Mouse (Mus musculus): ENCODE data around the gene Fnd3c2.
"Not testable (repeated sequence)": the region's sequence is repeated elsewhere in the genome, so short reads cannot be mapped to it uniquely, and the experiment has no call there.

Gene Fnd3c2

DNA sequence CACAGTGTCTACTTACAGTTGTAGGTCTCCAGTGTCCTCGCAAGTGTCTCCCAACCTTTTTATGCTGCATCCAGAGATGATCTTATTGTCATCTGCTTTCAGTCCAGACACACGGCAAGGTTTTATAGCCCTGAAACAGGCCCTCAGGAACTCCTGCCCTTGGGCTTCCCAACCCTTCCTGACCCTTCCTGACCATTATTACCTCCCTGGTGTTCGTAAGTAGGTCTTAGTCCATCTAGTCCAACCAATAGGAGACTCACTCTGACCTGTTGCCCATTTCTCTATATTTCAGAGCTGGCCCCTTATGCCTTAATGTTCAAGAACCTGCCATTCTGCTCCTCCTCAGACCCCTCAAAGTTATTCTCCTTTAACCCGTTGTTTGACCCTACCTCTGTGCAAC is at the start of gene Fnd3c2:
Fnd3c2 (minus strand) TSS at position 101 of the 400 bp plus-strand sequence.
- DNase-seq (ENCODE audit: low read depth, low spot score) = no peak

DNA sequence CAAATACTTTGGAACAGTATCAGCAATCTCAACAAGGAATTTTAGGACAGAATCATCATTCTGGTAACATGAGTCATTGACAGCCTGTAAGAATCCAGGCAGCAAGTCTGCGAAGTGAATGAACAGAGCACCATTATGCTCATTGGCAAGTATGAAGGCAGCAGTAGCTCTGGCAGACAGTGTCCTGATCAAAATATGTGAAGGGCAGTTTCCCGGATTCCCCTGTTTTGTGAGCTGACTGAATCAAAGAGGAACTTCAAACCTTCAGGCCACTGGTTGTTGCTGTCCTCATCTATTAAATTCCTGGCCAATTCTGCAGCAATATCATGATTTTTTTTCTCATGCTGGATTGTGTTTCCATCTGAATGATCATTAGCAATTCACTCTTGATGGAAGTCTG is 29.3 kb upstream of the Fnd3c2 start:
- DNase-seq (ENCODE audit: low read depth, low spot score) = no peak

DNA sequence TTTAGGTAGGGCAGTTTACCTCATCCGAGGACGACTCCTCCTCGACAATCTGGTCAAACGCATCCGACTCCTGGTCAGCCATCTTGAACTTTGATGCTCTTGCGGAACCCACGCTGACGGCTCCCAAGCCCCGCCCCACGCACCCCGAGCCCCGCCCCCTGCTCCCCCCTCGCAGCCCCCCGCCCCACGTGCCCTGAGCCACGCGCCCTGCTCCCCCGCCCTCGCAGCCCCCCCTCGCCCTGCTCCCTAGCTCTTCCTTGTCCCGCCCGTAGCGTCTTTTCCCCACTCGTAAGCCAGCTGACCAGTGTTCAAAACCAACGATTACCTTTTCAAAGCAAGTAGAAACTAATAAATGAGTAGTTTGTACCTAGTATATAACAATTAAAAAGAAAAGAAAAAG is 34.1 kb downstream of the Fnd3c2 start, which contains the start of gene Taf9b:
Taf9b (minus strand) TSS at position 101 of the 400 bp plus-strand sequence.
- DNase-seq (ENCODE audit: low read depth, low spot score) = no peak

DNA sequence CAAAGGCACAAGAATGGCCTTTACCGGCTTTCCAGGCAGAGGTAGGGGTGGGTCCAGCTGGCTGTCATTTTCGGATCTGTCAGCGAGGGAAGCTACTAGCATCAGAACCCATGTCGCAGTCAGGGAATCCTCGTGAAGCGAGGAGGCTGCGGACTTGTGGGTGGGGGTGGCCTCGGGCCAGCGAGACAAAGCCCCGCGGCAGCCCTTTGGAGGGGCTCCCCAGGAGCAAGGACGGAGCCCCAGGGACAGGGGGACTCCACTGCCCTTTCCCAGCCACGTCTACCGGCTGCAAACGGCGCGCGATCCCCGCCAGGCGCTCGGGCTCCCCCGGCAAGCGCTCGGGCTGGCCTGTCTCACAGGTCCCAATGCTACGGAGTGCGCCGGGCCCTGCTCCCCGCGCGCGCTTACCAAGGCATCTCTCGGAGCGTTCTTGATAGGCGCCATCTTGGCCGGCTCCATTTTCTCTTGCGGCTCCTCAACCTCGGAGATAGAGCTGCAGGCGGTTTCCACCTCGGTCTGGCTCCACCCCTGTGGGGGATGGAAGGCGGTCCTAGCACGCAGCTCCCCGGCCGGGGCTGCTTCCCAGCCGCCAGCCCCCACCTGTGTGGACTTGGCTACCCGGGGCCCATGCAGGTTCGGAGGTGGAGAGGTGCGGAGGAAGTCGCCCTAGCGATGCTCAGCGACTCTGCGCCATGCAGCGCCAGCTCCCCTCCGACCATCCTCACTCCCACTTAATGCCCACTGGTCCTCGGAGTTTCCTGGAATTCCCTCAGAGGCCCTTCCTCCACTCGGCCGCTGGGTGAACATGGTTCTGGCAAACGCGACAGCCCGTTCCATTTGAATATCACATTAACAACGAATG is 35.8 kb downstream of the Fnd3c2 start:
- peak; percentile 51 for DNase-seq (ENCODE audit: low read depth, low spot score)

DNA sequence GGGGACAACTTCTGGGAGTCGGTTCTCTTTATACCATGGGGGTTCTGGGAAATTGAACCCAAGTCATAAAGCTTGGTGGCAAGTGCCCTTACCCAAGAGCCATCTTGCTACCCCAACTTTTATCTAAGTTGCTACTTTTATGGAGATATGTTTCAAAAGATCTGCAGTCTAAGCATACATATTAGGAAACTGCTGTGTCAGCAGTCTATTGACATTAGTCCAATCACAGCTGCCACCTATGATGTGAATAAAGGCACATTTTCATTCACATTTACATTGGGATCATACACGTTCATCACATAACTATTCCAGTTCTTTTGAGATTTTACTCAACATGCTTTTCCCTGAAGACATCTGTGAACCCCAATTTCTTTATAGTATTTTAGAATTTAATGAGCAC is 46.1 kb downstream of the Fnd3c2 start:
- no peak for DNase-seq (ENCODE audit: low read depth, low spot score)

DNA sequence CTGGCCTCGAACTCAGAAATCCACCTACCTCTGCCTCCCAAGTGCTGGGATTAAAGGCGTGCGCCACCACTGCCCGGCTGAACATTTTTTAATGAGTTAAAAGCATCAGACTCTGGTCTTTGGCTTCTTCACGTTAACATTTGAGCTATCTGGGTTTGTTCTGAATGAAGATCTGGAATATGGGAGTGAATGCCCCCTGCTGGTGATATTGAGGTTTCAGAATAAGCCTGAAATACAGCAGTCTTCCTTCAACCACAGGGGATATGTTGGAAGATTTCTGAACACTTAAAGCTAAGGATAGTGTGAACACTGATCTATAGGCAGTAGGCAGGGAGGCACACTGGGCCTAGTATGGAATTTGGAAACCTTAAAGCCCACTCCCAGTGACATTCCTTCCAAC is 56.3 kb downstream of the Fnd3c2 start:
- DNase-seq (ENCODE audit: low read depth, low spot score) = no peak

DNA sequence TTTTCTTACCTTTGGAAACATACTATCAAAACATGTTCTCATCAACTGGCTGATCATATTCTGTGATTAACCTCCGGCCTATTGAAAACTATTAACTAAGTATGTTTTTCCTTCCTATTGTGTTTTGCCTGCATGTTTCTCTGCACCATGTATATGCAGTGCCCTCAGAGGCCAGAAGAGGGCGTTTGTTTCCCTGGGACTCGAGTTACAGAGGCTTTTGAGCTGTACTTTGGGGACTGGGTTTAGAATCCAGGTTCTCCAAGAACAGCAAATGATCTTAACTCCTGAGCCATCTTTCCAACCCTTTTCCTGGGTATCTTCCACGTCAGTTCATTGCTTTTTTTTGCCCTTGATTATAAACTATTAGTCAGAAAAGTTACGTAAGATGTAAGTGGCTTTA is 57.9 kb downstream of the Fnd3c2 start:
- DNase-seq (ENCODE audit: low read depth, low spot score) = no peak

DNA sequence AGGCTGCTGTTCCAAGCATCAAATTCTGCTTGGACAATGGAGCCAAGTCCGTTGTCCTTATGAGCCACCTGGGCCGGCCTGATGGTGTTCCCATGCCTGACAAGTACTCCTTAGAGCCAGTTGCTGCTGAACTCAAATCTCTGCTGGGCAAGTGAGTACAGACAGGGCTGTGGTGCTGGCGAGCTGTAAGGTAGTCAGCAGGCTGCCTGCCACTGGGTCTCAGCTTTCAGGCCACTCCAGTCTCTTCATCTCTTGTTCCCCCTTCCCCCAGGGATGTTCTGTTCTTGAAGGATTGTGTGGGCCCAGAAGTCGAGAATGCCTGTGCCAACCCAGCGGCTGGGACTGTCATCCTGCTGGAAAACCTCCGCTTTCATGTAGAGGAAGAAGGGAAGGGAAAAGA is 60.8 kb downstream of the Fnd3c2 start:
- not testable (repeated sequence) for DNase-seq (ENCODE audit: low read depth, low spot score)

DNA sequence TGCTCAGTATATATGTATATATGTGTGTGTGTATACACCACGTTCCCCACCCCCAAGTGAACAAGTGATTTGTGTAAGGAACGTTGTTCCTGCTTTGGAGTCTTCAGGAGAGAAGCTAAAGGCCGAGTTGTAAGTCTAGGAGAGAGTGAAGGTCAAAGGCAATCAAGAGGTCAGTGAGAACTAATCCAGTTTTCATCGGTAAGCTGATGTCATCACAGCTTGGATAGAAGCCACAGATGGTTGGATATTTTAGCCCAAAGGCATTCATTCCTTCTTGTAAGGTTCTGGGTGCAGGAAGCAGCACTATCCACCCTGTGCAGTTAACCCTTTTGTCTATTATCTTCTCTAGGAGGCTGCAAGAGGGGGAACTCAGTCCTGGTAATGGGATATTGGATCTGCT is 65.1 kb downstream of the Fnd3c2 start:
- DNase-seq (ENCODE audit: low read depth, low spot score) = no peak

DNA sequence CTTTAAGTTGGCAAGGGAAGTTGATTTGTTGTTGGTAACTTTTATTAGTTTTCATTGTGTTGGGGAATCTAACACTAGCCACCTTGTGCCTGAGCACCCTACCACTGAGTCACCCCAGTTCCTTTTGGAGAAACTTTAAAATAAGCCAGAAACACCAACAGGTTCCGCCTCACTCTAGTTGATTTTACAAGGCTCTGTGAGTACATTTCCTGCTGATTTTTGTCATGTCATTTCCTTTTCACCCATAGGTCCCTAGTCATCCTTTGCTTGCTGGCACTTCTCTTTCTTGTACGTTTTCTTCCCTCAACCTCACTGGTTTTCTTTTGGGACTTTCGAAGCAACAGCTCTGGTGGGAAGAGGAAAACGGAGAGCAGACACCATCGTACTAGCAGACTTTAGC is 65.8 kb downstream of the Fnd3c2 start:
- DNase-seq (ENCODE audit: low read depth, low spot score) = no peak

DNA sequence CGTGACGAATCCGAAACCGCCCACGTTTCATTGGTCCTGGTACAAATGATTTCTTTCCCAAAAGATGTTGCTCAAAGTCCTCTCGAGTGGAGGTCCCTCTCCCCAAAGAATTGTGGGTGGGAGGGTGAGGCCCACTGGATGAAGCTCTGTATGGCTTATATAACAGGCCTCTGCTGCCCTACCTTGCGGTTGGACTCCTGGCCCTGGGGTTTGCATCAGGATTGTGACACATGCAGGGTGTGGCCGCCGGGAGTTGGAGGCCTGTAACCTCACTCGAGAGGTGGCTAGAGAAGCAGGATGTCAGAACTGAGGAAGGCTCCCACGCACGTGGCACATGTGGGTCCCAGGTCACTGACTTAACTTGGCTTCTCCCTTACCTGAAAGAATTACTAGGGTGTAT is 67.4 kb downstream of the Fnd3c2 start:
- DNase-seq (ENCODE audit: low read depth, low spot score) = no peak

DNA sequence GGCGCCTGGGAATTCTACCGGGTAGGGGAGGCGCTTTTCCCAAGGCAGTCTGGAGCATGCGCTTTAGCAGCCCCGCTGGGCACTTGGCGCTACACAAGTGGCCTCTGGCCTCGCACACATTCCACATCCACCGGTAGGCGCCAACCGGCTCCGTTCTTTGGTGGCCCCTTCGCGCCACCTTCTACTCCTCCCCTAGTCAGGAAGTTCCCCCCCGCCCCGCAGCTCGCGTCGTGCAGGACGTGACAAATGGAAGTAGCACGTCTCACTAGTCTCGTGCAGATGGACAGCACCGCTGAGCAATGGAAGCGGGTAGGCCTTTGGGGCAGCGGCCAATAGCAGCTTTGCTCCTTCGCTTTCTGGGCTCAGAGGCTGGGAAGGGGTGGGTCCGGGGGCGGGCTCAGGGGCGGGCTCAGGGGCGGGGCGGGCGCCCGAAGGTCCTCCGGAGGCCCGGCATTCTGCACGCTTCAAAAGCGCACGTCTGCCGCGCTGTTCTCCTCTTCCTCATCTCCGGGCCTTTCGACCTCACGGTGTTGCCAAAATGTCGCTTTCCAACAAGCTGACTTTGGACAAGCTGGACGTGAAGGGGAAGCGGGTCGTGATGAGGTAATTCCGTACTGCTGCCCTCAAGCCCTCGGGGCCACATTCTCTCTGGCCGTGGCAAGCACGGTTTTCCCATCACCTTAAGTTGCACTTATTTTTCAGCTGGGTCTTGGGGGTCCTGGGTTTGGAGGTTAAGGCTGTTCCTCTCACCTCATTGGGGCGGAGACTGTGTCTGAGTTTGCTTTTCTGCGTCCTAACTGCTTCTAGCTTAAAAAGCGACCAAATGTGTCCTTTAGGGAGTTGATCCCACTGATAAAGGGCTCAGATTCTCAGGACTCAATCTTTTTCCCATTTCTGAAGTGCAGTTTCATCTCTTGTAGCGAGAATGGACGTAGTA is 68.2 kb downstream of the Fnd3c2 start, which contains the start of gene Pgk1:
Pgk1 (plus strand) TSS at position 388 of the 937 bp plus-strand sequence.
- DNase-seq (ENCODE audit: low read depth, low spot score) = peak; percentile 94

DNA sequence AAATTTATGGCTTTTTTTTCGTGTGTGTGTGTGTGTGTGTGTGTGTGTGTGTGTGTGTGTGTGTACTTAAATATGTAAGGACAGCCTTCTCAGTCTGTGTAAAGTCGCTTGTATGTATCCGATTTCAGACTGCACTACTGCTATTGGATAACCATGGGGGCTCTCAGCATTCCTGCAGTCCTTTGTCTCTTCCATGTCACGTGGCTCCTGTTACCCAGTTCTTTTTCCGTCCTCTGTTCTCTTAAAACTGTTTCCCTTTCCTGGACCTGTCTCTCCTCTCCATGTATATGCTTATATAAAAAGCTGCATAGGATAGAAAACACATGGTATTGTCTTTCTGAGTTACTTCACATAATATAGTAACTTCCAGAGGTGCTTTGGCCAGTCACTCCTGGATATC is 69.5 kb downstream of the Fnd3c2 start:
- DNase-seq (ENCODE audit: low read depth, low spot score) = peak; percentile 67

Measured in forelimb bud, embryonic 11.5 days (tissue).